Mouse (Mus musculus): ENCODE measurements around the gene Sbk2. TPM values are rescaled to one million over a fixed set of nuclear protein-coding genes. Genes with fewer than 3 reads are reported as not detected.
A peak's percentile ranks its signal among the peaks of the same experiment; 100 is the strongest.

Gene Sbk2
- polyA plus RNA-seq, 1 experiment = 0.17 TPM

DNA sequence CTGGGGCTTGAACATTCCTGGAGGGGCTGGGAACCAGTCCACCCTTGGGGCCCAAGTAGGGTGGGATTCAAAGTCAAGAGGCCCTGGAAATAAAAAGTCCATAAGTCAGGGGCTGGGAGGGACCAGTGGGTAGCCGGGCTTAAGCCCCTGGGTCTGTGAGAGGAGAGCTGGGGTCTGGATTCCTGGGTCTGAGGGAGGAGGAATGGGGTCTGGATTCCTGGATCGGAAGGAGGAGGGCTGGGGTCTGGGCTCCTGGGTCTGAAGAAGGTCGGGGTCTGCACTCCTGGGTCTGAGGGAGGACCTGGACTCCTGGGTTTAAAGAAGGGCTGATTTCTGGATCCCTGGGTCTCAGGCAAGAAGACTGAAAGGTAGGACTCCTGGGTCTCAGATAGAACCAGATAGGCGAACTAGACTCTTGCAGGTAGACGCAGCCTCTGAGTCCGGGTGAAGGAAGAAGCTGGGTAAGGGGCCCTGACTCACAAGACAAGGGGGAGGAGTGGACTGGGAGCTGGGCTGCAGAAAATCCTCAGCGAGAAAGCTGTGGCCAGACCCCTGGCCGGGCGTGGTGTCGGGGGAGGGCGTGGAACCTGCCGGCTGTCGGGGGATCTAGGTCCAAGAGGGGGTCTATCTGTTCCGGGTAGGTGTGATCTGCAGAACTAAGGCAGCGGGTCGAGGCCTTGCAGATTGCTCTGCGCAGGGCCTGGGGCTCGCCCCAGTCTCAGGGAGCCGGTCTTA, 31.2 kb upstream of the Sbk2 start:
- peak overlapping the region; percentile 89 for H3K4me3 ChIP-seq (ENCODE audit: control insufficient read depth, low read depth, low read length)

GRCm38 (mm10) chr7:4993999-4994788, 30.0 kb upstream of the Sbk2 start:
- no peak overlapping the region for H3K27ac ChIP-seq (ENCODE audit: control insufficient read depth, insufficient read depth, low read depth, low read length)

More for the DNA sequence above, 31.2 kb upstream of the Sbk2 start:
- no peak overlapping the region; the same call in 1 of the 2 replicates for H3K27ac ChIP-seq (ENCODE audit: control insufficient read depth, insufficient read depth, low read depth, low read length)
- no peaks in the 10 kb centered on the region for H3K27me3 ChIP-seq (ENCODE audit: control insufficient read depth, insufficient read depth, low read length)
- TF ChIP-seq POLR2A (IDR thresholded peaks at IDR 0.05; ENCODE audit: control insufficient read depth, low read depth, low read length) = no peak
- TF ChIP-seq CTCF (IDR thresholded peaks at IDR 0.05; ENCODE audit: control insufficient read depth, insufficient read depth, insufficient replicate concordance, low read depth, low read length) = no peak
- no peaks in the 10 kb centered on the region for H3K36me3 ChIP-seq (ENCODE audit: control insufficient read depth, insufficient read depth, low read length)
- peaks cover 20% of the 10 kb centered on the region for H3K4me1 ChIP-seq (ENCODE audit: control insufficient read depth, insufficient read depth, low read length)

GRCm38 (mm10) chr7:4993347-4993998, 29.3 kb upstream of the Sbk2 start:
- Histone ChIP-seq H3K27ac (ENCODE audit: control insufficient read depth, insufficient read depth, low read depth, low read length) (no peak overlapping the region), H3K4me3 (ENCODE audit: control insufficient read depth, low read depth, low read length) (no peak overlapping the region), H3K27me3 (ENCODE audit: control insufficient read depth, insufficient read depth, low read length) (no peaks in the 10 kb centered on the region), H3K4me1 (ENCODE audit: control insufficient read depth, insufficient read depth, low read length) (peaks cover 20% of the 10 kb centered on the region), H3K36me3 (ENCODE audit: control insufficient read depth, insufficient read depth, low read length) (no peaks in the 10 kb centered on the region)
- TF ChIP-seq POLR2A (IDR thresholded peaks at IDR 0.05; ENCODE audit: control insufficient read depth, low read depth, low read length) = no peak
- no peak for TF ChIP-seq CTCF (IDR thresholded peaks at IDR 0.05; ENCODE audit: control insufficient read depth, insufficient read depth, insufficient replicate concordance, low read depth, low read length)

More at GRCm38 (mm10) chr7:4993999-4994788, 30.0 kb upstream of the Sbk2 start:
- Histone ChIP-seq H3K4me1 (ENCODE audit: control insufficient read depth, insufficient read depth, low read length) (peaks cover 20% of the 10 kb centered on the region), H3K36me3 (ENCODE audit: control insufficient read depth, insufficient read depth, low read length) (no peaks in the 10 kb centered on the region), H3K27me3 (ENCODE audit: control insufficient read depth, insufficient read depth, low read length) (no peaks in the 10 kb centered on the region), H3K4me3 (ENCODE audit: control insufficient read depth, low read depth, low read length) (no peak overlapping the region)
- TF ChIP-seq POLR2A (IDR thresholded peaks at IDR 0.05; ENCODE audit: control insufficient read depth, low read depth, low read length) (no peak), CTCF (IDR thresholded peaks at IDR 0.05; ENCODE audit: control insufficient read depth, insufficient read depth, insufficient replicate concordance, low read depth, low read length) (no peak)

GRCm38 (mm10) chr7:4988250-4988649, 24.0 kb upstream of the Sbk2 start:
- Histone ChIP-seq H3K4me3 (ENCODE audit: control insufficient read depth, low read depth, low read length) (no peak overlapping the region), H3K27me3 (ENCODE audit: control insufficient read depth, insufficient read depth, low read length) (no peaks in the 10 kb centered on the region), H3K36me3 (ENCODE audit: control insufficient read depth, insufficient read depth, low read length) (no peaks in the 10 kb centered on the region), H3K27ac (ENCODE audit: control insufficient read depth, insufficient read depth, low read depth, low read length) (no peak overlapping the region), H3K4me1 (ENCODE audit: control insufficient read depth, insufficient read depth, low read length) (peaks cover under 1% of the 10 kb centered on the region; the same call in 1 of the 2 replicates)
- TF ChIP-seq POLR2A (IDR thresholded peaks at IDR 0.05; ENCODE audit: control insufficient read depth, low read depth, low read length) (no peak), CTCF (IDR thresholded peaks at IDR 0.05; ENCODE audit: control insufficient read depth, insufficient read depth, insufficient replicate concordance, low read depth, low read length) (no peak)

DNA sequence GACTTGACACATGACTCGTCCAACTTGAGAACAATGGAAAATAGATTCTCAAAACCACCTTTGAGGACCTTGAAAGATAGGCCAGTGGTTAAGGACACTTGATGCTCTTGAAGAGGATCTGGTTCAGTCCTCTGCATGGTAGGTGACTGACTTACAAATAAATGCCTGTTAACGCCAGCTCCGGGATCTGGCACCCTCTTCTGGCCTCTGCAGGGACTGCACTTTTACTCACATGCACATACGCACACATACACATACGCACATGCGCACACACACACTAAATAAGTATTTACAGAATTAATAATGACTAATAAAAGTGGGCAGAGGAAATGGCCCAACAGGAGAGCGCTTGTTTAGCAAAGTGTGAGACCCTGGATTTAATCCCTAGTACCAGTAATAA, 12.6 kb upstream of the Sbk2 start:
- Histone ChIP-seq H3K4me1 (ENCODE audit: control insufficient read depth, insufficient read depth, low read length) (peaks cover 3% of the 10 kb centered on the region; the same call in 1 of the 2 replicates), H3K27me3 (ENCODE audit: control insufficient read depth, insufficient read depth, low read length) (no peaks in the 10 kb centered on the region), H3K36me3 (ENCODE audit: control insufficient read depth, insufficient read depth, low read length) (no peaks in the 10 kb centered on the region), H3K27ac (ENCODE audit: control insufficient read depth, insufficient read depth, low read depth, low read length) (no peak overlapping the region), H3K4me3 (ENCODE audit: control insufficient read depth, low read depth, low read length) (no peak overlapping the region)
- TF ChIP-seq CTCF (IDR thresholded peaks at IDR 0.05; ENCODE audit: control insufficient read depth, insufficient read depth, insufficient replicate concordance, low read depth, low read length) (no peak; the same call in 1 of the 2 replicates), POLR2A (IDR thresholded peaks at IDR 0.05; ENCODE audit: control insufficient read depth, low read depth, low read length) (no peak)

- TF ChIP-seq POLR2A (IDR thresholded peaks at IDR 0.05; ENCODE audit: control insufficient read depth, low read depth, low read length) = no peak
- no peak for TF ChIP-seq CTCF (IDR thresholded peaks at IDR 0.05; ENCODE audit: control insufficient read depth, insufficient read depth, insufficient replicate concordance, low read depth, low read length)
- Histone ChIP-seq H3K4me1 (ENCODE audit: control insufficient read depth, insufficient read depth, low read length) (peaks cover 3% of the 10 kb centered on the region; the same call in 1 of the 2 replicates), H3K36me3 (ENCODE audit: control insufficient read depth, insufficient read depth, low read length) (no peaks in the 10 kb centered on the region)
Observed at GRCm38 (mm10) chr7:4975455-4975854, 11.2 kb upstream of the Sbk2 start.

More at GRCm38 (mm10) chr7:4975455-4975854, 11.2 kb upstream of the Sbk2 start:
- H3K27me3 ChIP-seq (ENCODE audit: control insufficient read depth, insufficient read depth, low read length) = no peaks in the 10 kb centered on the region
- H3K4me3 ChIP-seq (ENCODE audit: control insufficient read depth, low read depth, low read length) = no peak overlapping the region
- no peak overlapping the region for H3K27ac ChIP-seq (ENCODE audit: control insufficient read depth, insufficient read depth, low read depth, low read length)
